Mouse (Mus musculus) forebrain, embryonic 10.5 days (tissue): ENCODE data around the gene Flnb. TPM values are rescaled to one million over a fixed set of nuclear protein-coding genes. Genes with fewer than 3 reads are reported as not detected.

ENCODE experiments used
- DNase-seq: peaks from one replicate; pipeline ENCODE4 v3.0.0-alpha.2; 2017; ENCODE audit warnings: low spot score; ENCODE audit errors: extremely low spot score
- H3K27ac ChIP-seq: fragments of 300-500 bp; sonication (generic); 2 replicates; pipeline ENCODE4 v1.5.1; 2016; ENCODE audit warnings: mild to moderate bottlenecking
- H3K27me3 ChIP-seq: fragments of 300-500 bp; sonication (generic); 2 replicates; pipeline ENCODE4 v1.6.1; 2016; ENCODE audit warnings: mild to moderate bottlenecking; ENCODE audit not compliant: poor library complexity, severe bottlenecking
- H3K36me3 ChIP-seq: fragments of 300-500 bp; sonication (generic); replicated peaks from 2 replicates; pipeline ENCODE4 v1.6.1; 2016; ENCODE audit warnings: mild to moderate bottlenecking, moderate library complexity
- H3K4me1 ChIP-seq: fragments of 300-500 bp; sonication (generic); 2 replicates; pipeline ENCODE4 v1.6.1; 2016
- H3K4me3 ChIP-seq: fragments of 300-500 bp; sonication (generic); 2 replicates; pipeline ENCODE4 v1.5.1; 2016; ENCODE audit warnings: mild to moderate bottlenecking, moderate library complexity
- H3K9me3 ChIP-seq: fragments of 300-500 bp; sonication (generic); 2 replicates; pipeline ENCODE4 v1.6.1; 2016; ENCODE audit warnings: mild to moderate bottlenecking, moderate library complexity
- WGBS: fragments of 180-500 bp; shearing (Covaris S2); methylation state at CpG from one replicate; pipeline ENCODE4 v1.1.7; 2016; 5-methylcytosine and 5-hydroxymethylcytosine counted together
- polyA plus RNA-seq: library from polyadenylated mRNA; unstranded; fragments of >200 nt; fragmentation: Nextera tagmentation; extraction: Ambion mirVana; gene quantifications from 2 replicates; pipeline ENCODE4 v1.2.1, GENCODE M21; 2016

The Flnb gene
- polyA plus RNA-seq, 1 experiment from 2014 or later: 22.9 TPM

DNA sequence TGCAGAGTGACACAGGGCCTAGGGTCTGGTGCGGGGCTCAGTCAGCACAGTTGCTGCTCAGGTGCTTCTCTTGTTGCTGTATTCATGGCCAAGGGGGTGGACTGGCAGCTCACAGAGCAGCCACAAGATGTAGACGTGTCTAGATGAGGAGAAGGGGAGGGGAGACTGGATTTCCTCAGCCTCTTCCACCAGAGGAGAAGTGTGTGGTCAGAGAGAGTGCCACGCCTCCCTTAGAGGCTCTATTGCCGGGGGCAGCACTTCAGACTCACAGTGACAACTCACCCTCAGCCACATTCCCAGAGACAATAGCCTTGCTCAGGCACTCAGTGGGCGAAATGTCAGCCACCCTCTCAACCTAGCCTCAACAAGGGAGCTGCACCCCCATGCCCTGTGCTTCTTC, 127.5 kb downstream of the Flnb start:
- Histone ChIP-seq H3K4me1 (peaks cover 11% of the 10 kb centered on the region; the same call in 1 of the 2 replicates), H3K36me3 (peaks cover 95% of the 10 kb centered on the region), H3K9me3 (no peaks in the 10 kb centered on the region), H3K4me3 (no peak overlapping the region), H3K27ac (no peak overlapping the region), H3K27me3 (no peaks in the 10 kb centered on the region)
- WGBS: 89% methylated on average over 5 of the region's 5 CpGs
- DNase-seq: no peak

DNA sequence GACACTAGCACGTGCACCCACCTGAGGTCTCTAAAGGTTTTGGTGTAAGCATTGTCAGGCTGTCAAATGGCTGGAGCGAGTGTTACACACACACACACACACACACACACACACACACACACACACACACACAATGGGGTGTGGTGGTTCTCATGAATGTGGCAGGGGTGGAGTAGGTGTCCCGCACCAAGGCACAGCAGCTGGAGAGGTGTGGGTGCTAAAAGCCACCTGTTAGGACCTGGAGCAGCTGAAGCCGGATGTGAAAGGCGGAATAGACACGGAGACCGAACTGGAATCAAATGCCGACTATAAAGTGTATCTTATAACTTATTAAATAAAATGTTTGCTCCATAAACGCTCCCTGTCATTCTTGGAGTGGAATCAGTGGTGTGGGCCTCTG, 133.5 kb downstream of the Flnb start:
- no peak overlapping the region for H3K27ac ChIP-seq
- no peaks in the 10 kb centered on the region for H3K27me3 ChIP-seq
- H3K9me3 ChIP-seq: no peaks in the 10 kb centered on the region
- H3K4me3 ChIP-seq: no peak overlapping the region
- H3K4me1 ChIP-seq: peaks cover 22% of the 10 kb centered on the region
- peaks cover 56% of the 10 kb centered on the region for H3K36me3 ChIP-seq
- DNase-seq: no peak
- WGBS: 93% methylated on average over 9 of the region's 9 CpGs

DNA sequence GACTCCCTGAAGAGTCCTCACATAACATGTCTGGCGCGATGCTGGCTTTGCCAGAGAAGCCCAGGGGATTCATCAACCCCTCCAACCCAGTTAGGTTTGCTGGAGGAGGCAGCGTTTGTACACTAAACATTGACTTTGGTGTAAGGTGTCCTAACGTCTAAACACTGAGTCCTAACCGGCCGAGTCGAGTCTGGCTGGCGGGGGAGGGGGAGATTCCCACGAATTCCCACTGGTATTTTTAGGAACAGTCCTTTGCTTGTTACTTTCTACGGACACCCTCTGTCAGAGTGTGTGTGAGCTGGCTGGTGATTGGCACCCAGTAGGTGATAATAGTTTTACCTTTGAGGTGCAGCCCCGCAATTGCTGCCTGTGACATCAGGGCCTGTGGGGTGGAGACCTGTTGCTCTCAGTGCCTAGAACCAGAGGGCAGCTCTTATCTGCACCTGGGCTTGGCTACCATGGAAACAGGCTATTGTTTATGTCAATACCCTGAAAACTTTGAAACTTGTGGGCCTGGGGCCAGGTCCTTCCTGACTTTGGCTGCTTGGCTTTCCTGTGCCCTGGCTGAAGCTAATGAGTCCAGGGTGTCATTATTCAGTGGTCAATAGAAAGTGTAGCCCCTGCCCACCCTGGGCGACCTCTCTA, 135.0 kb downstream of the Flnb start:
- no peak overlapping the region for H3K4me3 ChIP-seq
- 34% methylated on average over 12 of the region's 12 CpGs for WGBS
- H3K36me3 ChIP-seq: peaks cover 44% of the 10 kb centered on the region
- no peaks in the 10 kb centered on the region for H3K27me3 ChIP-seq
- peaks cover 36% of the 10 kb centered on the region for H3K4me1 ChIP-seq
- peak; percentile 26 for DNase-seq
- H3K9me3 ChIP-seq: no peaks in the 10 kb centered on the region
- H3K27ac ChIP-seq: peak overlapping the region; percentile 70

DNA sequence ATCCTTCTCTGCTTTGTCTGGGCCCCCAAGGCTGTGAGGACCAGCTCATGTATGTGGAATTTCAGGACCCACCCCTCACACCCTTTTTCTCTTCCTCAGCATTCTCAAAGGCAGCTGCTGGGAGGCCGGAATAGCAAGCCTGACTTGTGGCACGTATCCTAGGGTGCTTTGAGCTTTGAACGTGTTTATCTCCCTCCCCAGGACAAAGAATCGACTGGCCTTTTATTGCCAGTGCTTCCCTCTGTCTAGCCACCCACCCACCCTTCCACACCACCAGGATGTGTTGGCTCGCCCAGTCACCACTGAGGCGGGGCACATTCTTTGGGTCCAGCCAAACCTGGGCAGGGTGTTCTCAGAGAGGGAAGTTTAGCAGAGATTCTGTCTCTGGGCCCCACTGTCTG, 136.3 kb downstream of the Flnb start:
- Histone ChIP-seq H3K9me3 (no peaks in the 10 kb centered on the region), H3K4me3 (no peak overlapping the region)

DNA sequence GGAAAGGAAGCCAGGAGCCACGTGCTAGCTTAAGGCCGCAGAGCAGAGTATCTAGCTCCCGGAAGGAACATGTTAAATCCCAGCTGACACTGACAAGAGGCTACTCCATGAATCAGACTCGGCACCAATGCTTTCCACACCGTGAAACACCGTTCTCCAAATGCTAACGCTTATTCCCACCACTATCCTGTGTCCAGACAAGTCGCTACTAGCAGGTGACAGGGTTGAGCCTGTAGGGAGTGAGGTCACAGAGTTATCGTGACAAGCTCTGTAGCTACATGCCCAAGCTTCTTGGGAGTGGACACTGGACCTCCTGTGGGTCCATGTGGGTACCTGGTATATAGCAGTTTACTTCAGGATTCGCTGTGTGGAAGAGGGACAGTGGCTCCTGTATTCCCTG, 138.7 kb downstream of the Flnb start:
- H3K27ac ChIP-seq: 0 out of 2 replicates have a peak overlapping the region, but pooled peaks have one; percentile 58
- no peaks in the 10 kb centered on the region for H3K9me3 ChIP-seq
- peaks cover 8% of the 10 kb centered on the region for H3K36me3 ChIP-seq
- H3K4me1 ChIP-seq: peaks cover 36% of the 10 kb centered on the region
- no peaks in the 10 kb centered on the region for H3K27me3 ChIP-seq
- WGBS: 87% methylated on average over 10 of the region's 10 CpGs
- DNase-seq: no peak
- H3K4me3 ChIP-seq: no peak overlapping the region

More for the DNA sequence above, 136.3 kb downstream of the Flnb start:
- peaks cover 36% of the 10 kb centered on the region for H3K4me1 ChIP-seq
- H3K27me3 ChIP-seq: no peaks in the 10 kb centered on the region
- peak overlapping the region; percentile 74 for H3K27ac ChIP-seq
- DNase-seq: no peak
- WGBS: 52% methylated on average over 6 of the region's 6 CpGs
- peaks cover 32% of the 10 kb centered on the region for H3K36me3 ChIP-seq

DNA sequence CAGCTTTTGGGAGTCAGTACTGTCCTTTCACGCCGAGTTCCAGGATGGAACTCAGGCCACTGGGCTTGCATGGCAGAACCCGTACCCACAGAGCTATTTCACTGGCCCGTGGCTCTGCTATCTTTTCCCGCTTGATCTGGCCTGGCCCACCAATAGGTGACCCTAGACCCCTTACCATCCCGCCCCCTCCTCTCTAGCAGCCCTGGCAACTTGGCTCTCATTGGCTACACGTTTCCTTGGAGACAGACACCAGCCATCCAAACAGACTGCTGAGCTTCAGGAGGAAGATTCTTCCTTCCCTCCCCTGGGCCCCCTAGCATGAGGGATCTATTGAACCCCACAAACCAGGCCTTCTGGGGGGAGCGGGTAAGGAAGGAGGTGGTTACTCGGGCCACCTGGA, 139.3 kb downstream of the Flnb start, which contains the start of gene Gm45521:
Gene Gm45521, plus strand, starts transcription at position 240 of the 400 bp plus-strand sequence.
- WGBS: 45% methylated on average over 9 of the region's 9 CpGs
- peaks cover 36% of the 10 kb centered on the region for H3K4me1 ChIP-seq
- peak; percentile 51 for DNase-seq

DNA sequence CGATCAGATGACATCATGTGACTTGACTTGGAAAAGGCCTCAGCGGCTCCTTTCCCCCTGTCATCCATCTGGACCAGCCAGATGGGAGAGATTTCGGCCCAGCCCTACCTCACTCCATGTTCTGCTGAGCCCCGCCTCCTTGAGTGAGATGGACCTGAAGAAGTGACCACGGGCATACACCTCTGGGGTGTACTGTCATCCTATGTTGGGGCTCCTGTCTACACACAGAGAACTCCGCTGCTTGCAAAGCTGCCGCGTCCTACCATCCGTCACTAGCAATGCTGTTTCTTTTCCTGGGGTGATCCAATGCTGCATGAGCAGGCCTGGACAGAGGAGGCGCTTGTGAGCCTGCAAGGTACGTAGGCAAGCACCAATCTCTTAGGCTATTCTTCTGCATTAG, 142.9 kb downstream of the Flnb start:
- WGBS: 49% methylated on average over 11 of the region's 11 CpGs
- peak; percentile 26 for DNase-seq
- no peak overlapping the region for H3K4me3 ChIP-seq
- H3K9me3 ChIP-seq: no peaks in the 10 kb centered on the region
- H3K27me3 ChIP-seq: no peaks in the 10 kb centered on the region
- H3K4me1 ChIP-seq: peaks cover 14% of the 10 kb centered on the region
- no peaks in the 10 kb centered on the region for H3K36me3 ChIP-seq
- no peak overlapping the region for H3K27ac ChIP-seq

More for the DNA sequence above, 139.3 kb downstream of the Flnb start, which contains the start of gene Gm45521:
- no peak within 1 kb of the TSS for H3K4me3 ChIP-seq
- no peaks in the 10 kb centered on the region for H3K27me3 ChIP-seq
- H3K27ac ChIP-seq: peak within 1 kb of the TSS; percentile 58
- H3K9me3 ChIP-seq: no peaks in the 10 kb centered on the region
- H3K36me3 ChIP-seq: 0 out of 2 replicates have a peak, but pooled peaks cover 2% of the 10 kb centered on the region

DNA sequence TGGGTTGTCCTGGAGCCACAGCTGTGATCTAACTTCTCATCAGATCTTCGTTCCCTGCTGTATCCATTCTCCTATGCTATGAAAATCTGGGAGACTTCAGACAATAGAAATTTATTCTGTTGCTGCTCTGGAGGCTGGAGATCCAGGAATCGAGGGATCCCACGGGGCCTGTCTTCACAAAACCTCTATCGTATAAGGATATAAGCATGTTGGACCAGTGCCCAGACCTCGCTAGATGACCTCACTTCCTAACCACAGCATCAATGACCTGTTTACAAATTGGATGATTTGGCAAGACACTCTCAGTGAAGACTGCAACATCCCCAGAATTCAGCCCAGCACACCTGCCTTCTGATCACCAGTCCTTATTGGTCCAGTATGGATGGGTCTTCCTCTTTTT, 144.0 kb downstream of the Flnb start:
- H3K4me1 ChIP-seq: peaks cover 9% of the 10 kb centered on the region
- H3K27me3 ChIP-seq: no peaks in the 10 kb centered on the region
- H3K9me3 ChIP-seq: no peaks in the 10 kb centered on the region
- H3K36me3 ChIP-seq: no peaks in the 10 kb centered on the region
- whole genome bisulfite sequencing: 87% methylated on average over 5 of the region's 5 CpGs
- DNase-seq: no peak
- H3K27ac ChIP-seq: no peak overlapping the region
- no peak overlapping the region for H3K4me3 ChIP-seq

DNA sequence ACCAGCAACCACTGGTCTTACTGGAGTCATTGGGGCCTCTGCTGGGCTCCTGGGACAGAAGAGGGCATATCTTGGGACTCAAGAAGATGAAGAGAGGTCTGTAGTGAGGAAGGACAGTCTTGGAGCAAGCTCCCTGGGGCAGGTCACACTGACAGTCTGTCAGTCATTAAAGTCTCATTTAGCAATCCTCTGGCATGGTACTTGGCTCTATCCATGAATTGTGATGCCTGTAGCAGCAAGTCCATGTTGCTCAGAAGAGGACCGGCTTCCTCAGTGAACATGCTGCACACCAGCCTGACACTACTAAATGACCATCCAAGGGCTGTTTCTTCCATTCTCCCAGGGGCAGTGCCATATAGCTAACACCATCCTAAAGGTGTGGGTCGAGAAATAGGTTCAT, 144.9 kb downstream of the Flnb start:
- no peaks in the 10 kb centered on the region for H3K27me3 ChIP-seq
- H3K4me1 ChIP-seq: no peaks in the 10 kb centered on the region
- no peak overlapping the region for H3K4me3 ChIP-seq
- 83% methylated on average over 2 of the region's 2 CpGs for WGBS
- no peaks in the 10 kb centered on the region for H3K9me3 ChIP-seq
- no peak overlapping the region for H3K27ac ChIP-seq
- no peaks in the 10 kb centered on the region for H3K36me3 ChIP-seq
- DNase-seq: no peak

DNA sequence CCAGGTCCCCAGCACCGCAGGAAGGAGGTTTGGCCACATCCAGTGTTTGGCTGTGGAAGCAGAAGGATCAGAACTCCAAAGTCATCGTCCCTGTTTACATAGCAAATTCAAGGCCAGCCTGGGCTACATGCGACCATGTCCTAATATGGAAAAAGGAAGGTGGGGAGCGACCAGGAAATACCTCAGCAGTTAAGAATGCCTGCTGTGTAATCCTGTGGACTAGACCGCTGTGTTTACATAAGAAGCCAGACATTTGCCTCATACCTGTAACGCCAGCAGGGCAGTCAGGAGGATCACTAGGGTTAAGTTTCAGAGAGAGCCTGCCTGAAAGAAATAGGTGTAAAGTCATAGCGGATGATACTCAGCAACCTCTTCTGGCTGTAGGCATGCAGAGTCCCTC, 145.4 kb downstream of the Flnb start:
- Histone ChIP-seq H3K4me1 (no peaks in the 10 kb centered on the region), H3K36me3 (no peaks in the 10 kb centered on the region), H3K9me3 (no peaks in the 10 kb centered on the region), H3K27me3 (no peaks in the 10 kb centered on the region), H3K27ac (no peak overlapping the region), H3K4me3 (no peak overlapping the region)
- WGBS: 72% methylated on average over 7 of the region's 7 CpGs
- DNase-seq: no peak

DNA sequence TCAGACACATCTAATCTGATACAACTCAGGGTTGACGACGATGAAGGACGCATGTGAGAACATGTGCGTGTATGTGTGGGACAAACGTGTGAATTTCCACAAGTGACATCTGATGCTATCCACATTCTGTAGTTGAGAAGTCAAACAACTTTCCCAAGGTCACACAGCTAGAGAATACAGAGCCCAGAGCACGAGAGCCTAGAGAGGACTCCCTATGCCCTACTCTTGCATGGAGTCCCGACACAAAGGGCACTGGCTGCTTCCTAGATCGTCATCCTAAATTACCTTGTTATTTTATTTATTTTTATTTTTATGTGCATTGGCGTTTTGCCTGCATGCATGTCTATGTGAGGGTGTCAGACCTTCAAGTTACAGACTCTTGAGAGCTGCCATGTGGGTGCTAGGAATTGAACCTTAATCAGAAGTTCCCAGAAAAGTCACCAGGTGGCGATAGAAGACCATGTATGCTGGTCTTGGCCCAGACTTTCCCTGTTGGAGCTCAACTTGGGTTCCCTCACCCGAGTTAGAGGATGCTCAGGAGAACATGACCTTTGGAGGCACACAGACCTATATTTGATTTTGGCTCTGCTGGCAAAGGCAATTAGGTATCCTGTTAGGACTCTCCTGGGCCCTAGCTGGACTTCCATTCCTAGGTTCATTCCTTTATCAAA, 146.6 kb downstream of the Flnb start:
- Histone ChIP-seq H3K36me3 (no peaks in the 10 kb centered on the region), H3K27me3 (no peaks in the 10 kb centered on the region), H3K9me3 (no peaks in the 10 kb centered on the region), H3K27ac (no peak overlapping the region), H3K4me3 (no peak overlapping the region), H3K4me1 (no peaks in the 10 kb centered on the region)
- peak; percentile 56 for DNase-seq
- 57% methylated on average over 11 of the region's 11 CpGs for WGBS

DNA sequence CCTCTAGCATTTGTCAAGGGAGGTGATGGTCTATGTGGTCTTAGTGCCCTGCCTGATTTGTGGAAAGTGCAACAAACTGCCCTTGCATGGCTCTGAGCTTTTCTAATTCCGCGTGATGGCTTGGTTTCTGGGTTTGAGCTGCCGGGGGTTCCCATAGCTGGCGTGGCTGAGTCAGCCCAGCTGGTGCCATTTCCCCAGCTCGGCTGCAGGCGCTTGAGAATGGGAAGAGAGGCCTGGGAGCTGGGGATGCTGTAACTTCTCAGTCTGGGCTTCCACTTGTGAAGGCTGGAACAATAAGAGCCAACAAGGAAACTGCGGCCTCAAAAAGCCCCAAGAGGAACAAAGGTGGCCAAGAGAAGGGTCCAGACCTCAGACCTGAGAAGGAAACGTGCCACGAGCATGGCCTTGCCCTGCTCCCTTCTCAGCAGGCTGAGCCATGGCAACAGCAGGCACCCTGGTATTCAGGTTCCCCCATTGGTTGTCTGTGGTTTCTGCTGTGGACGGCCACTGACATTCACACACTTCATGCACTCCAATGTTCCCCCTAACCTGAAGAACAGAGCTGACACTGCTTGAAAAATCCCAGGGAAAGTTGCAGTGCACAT, 154.2 kb downstream of the Flnb start:
- no peak for DNase-seq
- no peak overlapping the region for H3K27ac ChIP-seq

DNA sequence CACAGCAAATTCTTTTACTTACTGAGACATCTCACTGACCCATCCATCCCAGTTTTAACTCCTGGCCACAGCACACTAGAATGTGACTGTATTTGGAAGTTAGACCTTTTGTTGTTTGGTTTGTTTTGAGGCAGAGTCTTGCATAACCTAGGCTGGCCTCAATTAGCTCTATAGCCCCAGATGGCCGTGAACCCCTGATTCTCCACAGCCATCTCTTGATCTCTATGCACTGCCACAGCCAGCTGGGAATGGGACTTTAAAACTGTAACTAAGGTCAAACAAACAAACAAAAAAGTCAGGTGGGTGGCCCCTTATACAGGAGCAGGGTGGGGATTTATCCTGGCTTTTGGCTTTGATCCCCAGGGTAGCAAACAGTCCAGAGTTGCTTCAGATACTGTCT, 156.9 kb downstream of the Flnb start:
- H3K27ac ChIP-seq: no peak overlapping the region
- H3K9me3 ChIP-seq: no peaks in the 10 kb centered on the region
- no peaks in the 10 kb centered on the region for H3K4me1 ChIP-seq
- WGBS: 88% methylated on average over 1 of the region's 1 CpGs
- H3K27me3 ChIP-seq: no peaks in the 10 kb centered on the region
- H3K4me3 ChIP-seq: no peak overlapping the region
- no peak for DNase-seq
- no peaks in the 10 kb centered on the region for H3K36me3 ChIP-seq

More for the DNA sequence above, 154.2 kb downstream of the Flnb start:
- H3K4me1 ChIP-seq: no peaks in the 10 kb centered on the region
- H3K36me3 ChIP-seq: no peaks in the 10 kb centered on the region
- H3K9me3 ChIP-seq: no peaks in the 10 kb centered on the region
- H3K4me3 ChIP-seq: no peak overlapping the region
- WGBS: 73% methylated on average over 10 of the region's 10 CpGs
- no peaks in the 10 kb centered on the region for H3K27me3 ChIP-seq
